Mouse (Mus musculus): ENCODE measurements around the gene Tmeff1. TPM values are rescaled to one million over a fixed set of nuclear protein-coding genes. Genes with fewer than 3 reads are reported as not detected.

Gene Tmeff1
- polyA plus RNA-seq, 1 experiment from 2014 or later, result 35.8 TPM

GRCm38 (mm10) chr4:48555729-48556128 lies 29.2 kb upstream of the Tmeff1 start:
- Histone ChIP-seq H3K27me3 (ENCODE audit: control insufficient read depth, insufficient read depth, low read length) (no peaks in the 10 kb centered on the region), H3K27ac (ENCODE audit: low read length) (no peak overlapping the region), H3K4me3 (ENCODE audit: low read depth, low read length) (no peak overlapping the region), H3K4me2 (replicated peaks; ENCODE audit: low read depth, low read length) (no peak overlapping the region), H3K9me3 (ENCODE audit: control insufficient read depth, low read depth, low read length) (no peaks in the 10 kb centered on the region), H3K9ac (replicated peaks; ENCODE audit: low read depth, low read length) (no peak overlapping the region), H3K4me1 (ENCODE audit: control insufficient read depth, insufficient read depth, low read length) (no peaks in the 10 kb centered on the region), H3K36me3 (ENCODE audit: control insufficient read depth, insufficient read depth, low read length) (peaks cover 19% of the 10 kb centered on the region)
- ATAC-seq (ENCODE audit: insufficient number of reproducible peaks, insufficient read depth, low FRiP score, low read depth), result no peak
- WGBS, result 21% methylated on average over 3 of the region's 3 CpGs

GRCm38 (mm10) chr4:48559652-48560051 lies 25.3 kb upstream of the Tmeff1 start:
- Histone ChIP-seq H3K9ac (replicated peaks; ENCODE audit: low read depth, low read length) (no peak overlapping the region), H3K4me1 (ENCODE audit: control insufficient read depth, insufficient read depth, low read length) (no peaks in the 10 kb centered on the region), H3K9me3 (ENCODE audit: control insufficient read depth, low read depth, low read length) (no peaks in the 10 kb centered on the region), H3K27ac (ENCODE audit: low read length) (no peak overlapping the region), H3K27me3 (ENCODE audit: control insufficient read depth, insufficient read depth, low read length) (no peaks in the 10 kb centered on the region), H3K4me2 (replicated peaks; ENCODE audit: low read depth, low read length) (no peak overlapping the region), H3K4me3 (ENCODE audit: low read depth, low read length) (no peak overlapping the region), H3K36me3 (ENCODE audit: control insufficient read depth, insufficient read depth, low read length) (peaks cover 21% of the 10 kb centered on the region)
- 91% methylated on average over 14 of the region's 14 CpGs for WGBS
- no peak for ATAC-seq (ENCODE audit: insufficient number of reproducible peaks, insufficient read depth, low FRiP score, low read depth)

- 92% methylated on average over 8 of the region's 8 CpGs for WGBS
- H3K4me1 ChIP-seq (ENCODE audit: control insufficient read depth, insufficient read depth, low read length), result no peaks in the 10 kb centered on the region
- H3K9me3 ChIP-seq (ENCODE audit: control insufficient read depth, low read depth, low read length), result no peaks in the 10 kb centered on the region
- no peak overlapping the region for H3K4me2 ChIP-seq (replicated peaks; ENCODE audit: low read depth, low read length)
- H3K36me3 ChIP-seq (ENCODE audit: control insufficient read depth, insufficient read depth, low read length), result peaks cover 21% of the 10 kb centered on the region
- no peak for ATAC-seq (ENCODE audit: insufficient number of reproducible peaks, insufficient read depth, low FRiP score, low read depth)
- H3K9ac ChIP-seq (replicated peaks; ENCODE audit: low read depth, low read length), result no peak overlapping the region
- H3K27ac ChIP-seq (ENCODE audit: low read length), result no peak overlapping the region
- H3K27me3 ChIP-seq (ENCODE audit: control insufficient read depth, insufficient read depth, low read length), result no peaks in the 10 kb centered on the region
- no peak overlapping the region for H3K4me3 ChIP-seq (ENCODE audit: low read depth, low read length)
Observed at GRCm38 (mm10) chr4:48561824-48562223, 23.1 kb upstream of the Tmeff1 start.

- Histone ChIP-seq H3K9ac (replicated peaks; ENCODE audit: low read depth, low read length) (no peak overlapping the region), H3K27ac (ENCODE audit: low read length) (no peak overlapping the region), H3K36me3 (ENCODE audit: control insufficient read depth, insufficient read depth, low read length) (peaks cover 21% of the 10 kb centered on the region), H3K4me2 (replicated peaks; ENCODE audit: low read depth, low read length) (no peak overlapping the region), H3K9me3 (ENCODE audit: control insufficient read depth, low read depth, low read length) (no peaks in the 10 kb centered on the region), H3K27me3 (ENCODE audit: control insufficient read depth, insufficient read depth, low read length) (no peaks in the 10 kb centered on the region), H3K4me1 (ENCODE audit: control insufficient read depth, insufficient read depth, low read length) (no peaks in the 10 kb centered on the region), H3K4me3 (ENCODE audit: low read depth, low read length) (no peak overlapping the region)
- no peak for ATAC-seq (ENCODE audit: insufficient number of reproducible peaks, insufficient read depth, low FRiP score, low read depth)
Observed at GRCm38 (mm10) chr4:48564962-48565361, 20.0 kb upstream of the Tmeff1 start.

GRCm38 (mm10) chr4:48576361-48576760 lies 8.6 kb upstream of the Tmeff1 start:
- no peak overlapping the region for H3K27ac ChIP-seq (ENCODE audit: low read length)
- 84% methylated on average over 7 of the region's 7 CpGs for WGBS
- H3K4me3 ChIP-seq (ENCODE audit: low read depth, low read length), result no peak overlapping the region
- H3K9ac ChIP-seq (replicated peaks; ENCODE audit: low read depth, low read length), result no peak overlapping the region
- no peak for ATAC-seq (ENCODE audit: insufficient number of reproducible peaks, insufficient read depth, low FRiP score, low read depth)
- H3K9me3 ChIP-seq (ENCODE audit: control insufficient read depth, low read depth, low read length), result no peaks in the 10 kb centered on the region
- no peak overlapping the region for H3K4me2 ChIP-seq (replicated peaks; ENCODE audit: low read depth, low read length)
- H3K27me3 ChIP-seq (ENCODE audit: control insufficient read depth, insufficient read depth, low read length), result no peaks in the 10 kb centered on the region
- no peaks in the 10 kb centered on the region for H3K4me1 ChIP-seq (ENCODE audit: control insufficient read depth, insufficient read depth, low read length)
- H3K36me3 ChIP-seq (ENCODE audit: control insufficient read depth, insufficient read depth, low read length), result no peaks in the 10 kb centered on the region

DNA sequence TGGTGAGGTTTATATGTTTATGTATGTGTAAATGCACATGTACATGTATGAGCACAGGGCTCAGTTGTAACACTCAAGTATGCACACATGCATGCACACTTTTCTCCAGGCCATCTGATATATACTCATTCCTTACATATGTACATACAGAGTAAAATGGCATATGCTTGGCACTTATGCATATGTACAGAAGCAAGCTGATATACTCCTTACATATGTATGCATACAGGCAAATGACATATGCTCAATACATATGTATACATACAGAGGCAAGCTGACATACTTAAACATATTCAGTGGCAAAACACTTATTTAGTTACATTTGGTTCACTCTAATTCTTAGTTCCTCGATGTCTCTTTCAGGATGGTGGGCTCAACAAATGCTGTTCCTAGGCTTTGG lies 7.1 kb upstream of the Tmeff1 start:
- Histone ChIP-seq H3K9me3 (ENCODE audit: control insufficient read depth, low read depth, low read length) (no peaks in the 10 kb centered on the region), H3K4me3 (ENCODE audit: low read depth, low read length) (no peak overlapping the region), H3K4me1 (ENCODE audit: control insufficient read depth, insufficient read depth, low read length) (no peaks in the 10 kb centered on the region), H3K9ac (replicated peaks; ENCODE audit: low read depth, low read length) (no peak overlapping the region), H3K4me2 (replicated peaks; ENCODE audit: low read depth, low read length) (no peak overlapping the region), H3K27ac (ENCODE audit: low read length) (no peak overlapping the region), H3K36me3 (ENCODE audit: control insufficient read depth, insufficient read depth, low read length) (no peaks in the 10 kb centered on the region), H3K27me3 (ENCODE audit: control insufficient read depth, insufficient read depth, low read length) (no peaks in the 10 kb centered on the region)
- ATAC-seq (ENCODE audit: insufficient number of reproducible peaks, insufficient read depth, low FRiP score, low read depth), result no peak
- 97% methylated on average over 1 of the region's 1 CpGs for WGBS

DNA sequence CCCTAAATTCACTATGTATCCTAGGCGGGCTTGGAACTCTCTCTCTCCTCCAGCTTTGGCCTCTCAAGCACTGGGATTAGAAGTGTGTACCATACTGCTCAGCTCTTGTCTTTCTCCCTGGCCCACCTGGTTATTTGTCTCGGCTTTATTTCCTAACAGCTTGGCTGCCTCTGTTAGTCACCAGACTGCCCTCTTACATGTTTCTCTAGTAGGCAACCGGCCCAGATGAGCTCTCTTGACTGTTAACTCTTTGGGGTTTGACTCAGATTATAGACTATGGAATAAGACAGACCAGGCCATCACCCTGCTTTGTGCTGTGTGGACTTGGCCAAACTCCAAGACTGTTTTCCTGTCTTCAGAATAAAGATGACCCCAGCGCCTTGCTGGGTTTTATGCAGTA lies 6.6 kb upstream of the Tmeff1 start:
- H3K27me3 ChIP-seq (ENCODE audit: control insufficient read depth, insufficient read depth, low read length), result no peaks in the 10 kb centered on the region
- ATAC-seq (ENCODE audit: insufficient number of reproducible peaks, insufficient read depth, low FRiP score, low read depth), result no peak
- H3K9ac ChIP-seq (replicated peaks; ENCODE audit: low read depth, low read length), result no peak overlapping the region
- H3K9me3 ChIP-seq (ENCODE audit: control insufficient read depth, low read depth, low read length), result no peaks in the 10 kb centered on the region
- H3K4me1 ChIP-seq (ENCODE audit: control insufficient read depth, insufficient read depth, low read length), result no peaks in the 10 kb centered on the region
- no peaks in the 10 kb centered on the region for H3K36me3 ChIP-seq (ENCODE audit: control insufficient read depth, insufficient read depth, low read length)
- 41% methylated on average over 4 of the region's 4 CpGs for whole genome bisulfite sequencing
- no peak overlapping the region for H3K27ac ChIP-seq (ENCODE audit: low read length)
- no peak overlapping the region for H3K4me2 ChIP-seq (replicated peaks; ENCODE audit: low read depth, low read length)
- H3K4me3 ChIP-seq (ENCODE audit: low read depth, low read length), result no peak overlapping the region

DNA sequence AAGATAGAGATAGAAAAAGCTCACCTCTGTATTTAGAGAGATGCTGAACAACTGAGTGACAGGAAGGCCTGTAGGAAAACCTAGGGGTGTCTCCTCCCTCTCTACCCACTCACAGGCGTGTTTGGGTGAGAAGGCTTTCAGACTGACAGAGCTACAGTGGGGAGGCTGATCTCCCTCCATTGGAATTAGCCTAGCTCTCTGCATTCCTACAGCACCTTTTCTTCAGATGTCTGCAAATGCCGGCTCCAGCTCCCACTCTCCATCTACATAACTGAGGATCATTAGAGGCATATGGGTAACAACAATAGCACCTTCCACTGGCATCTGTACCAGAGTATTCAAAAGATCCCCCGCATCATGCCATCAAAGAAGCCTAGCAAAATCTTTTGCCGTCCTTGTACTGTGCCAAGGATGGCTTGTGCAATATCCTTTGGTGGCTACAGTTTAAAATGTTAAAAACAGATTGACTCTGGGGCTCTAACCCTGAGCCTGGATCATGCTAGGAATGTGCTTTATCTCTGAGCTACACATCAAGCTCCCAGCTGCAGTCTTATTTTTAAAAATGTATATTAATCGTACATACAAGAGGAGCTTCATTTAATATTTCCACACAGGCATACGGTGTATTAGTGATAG lies 5.4 kb upstream of the Tmeff1 start:
- no peaks in the 10 kb centered on the region for H3K9me3 ChIP-seq (ENCODE audit: control insufficient read depth, low read depth, low read length)
- H3K27ac ChIP-seq (ENCODE audit: low read length), result no peak overlapping the region
- no peak for ATAC-seq (ENCODE audit: insufficient number of reproducible peaks, insufficient read depth, low FRiP score, low read depth)
- no peaks in the 10 kb centered on the region for H3K36me3 ChIP-seq (ENCODE audit: control insufficient read depth, insufficient read depth, low read length)
- WGBS, result 57% methylated on average over 6 of the region's 6 CpGs
- H3K4me3 ChIP-seq (ENCODE audit: low read depth, low read length), result no peak overlapping the region
- no peak overlapping the region for H3K4me2 ChIP-seq (replicated peaks; ENCODE audit: low read depth, low read length)
- no peaks in the 10 kb centered on the region for H3K27me3 ChIP-seq (ENCODE audit: control insufficient read depth, insufficient read depth, low read length)
- H3K9ac ChIP-seq (replicated peaks; ENCODE audit: low read depth, low read length), result no peak overlapping the region
- no peaks in the 10 kb centered on the region for H3K4me1 ChIP-seq (ENCODE audit: control insufficient read depth, insufficient read depth, low read length)

DNA sequence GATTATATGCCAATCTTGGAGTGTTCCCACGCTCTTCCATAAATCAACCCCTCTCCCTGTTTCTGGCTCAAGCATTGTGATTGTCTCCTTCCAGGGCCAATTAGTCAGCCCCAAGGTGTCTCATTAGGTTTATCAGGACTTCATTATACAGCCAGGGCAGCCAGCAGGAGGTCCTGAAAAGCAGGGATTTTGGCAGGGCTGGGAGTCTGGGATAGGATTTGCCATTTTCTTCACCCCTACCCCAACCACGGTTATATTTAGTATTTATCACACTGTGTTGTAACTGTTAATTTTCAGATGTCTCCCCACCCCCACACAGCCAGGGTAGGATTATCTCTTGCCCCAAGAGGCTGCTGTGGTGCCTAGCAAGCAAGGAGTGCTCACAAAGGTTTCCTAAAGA lies 3.8 kb upstream of the Tmeff1 start:
- Histone ChIP-seq H3K4me3 (ENCODE audit: low read depth, low read length) (no peak overlapping the region), H3K9ac (replicated peaks; ENCODE audit: low read depth, low read length) (no peak overlapping the region), H3K9me3 (ENCODE audit: control insufficient read depth, low read depth, low read length) (no peaks in the 10 kb centered on the region), H3K27me3 (ENCODE audit: control insufficient read depth, insufficient read depth, low read length) (no peaks in the 10 kb centered on the region), H3K4me1 (ENCODE audit: control insufficient read depth, insufficient read depth, low read length) (no peaks in the 10 kb centered on the region), H3K36me3 (ENCODE audit: control insufficient read depth, insufficient read depth, low read length) (no peaks in the 10 kb centered on the region), H3K27ac (ENCODE audit: low read length) (no peak overlapping the region), H3K4me2 (replicated peaks; ENCODE audit: low read depth, low read length) (no peak overlapping the region)
- 33% methylated on average over 2 of the region's 2 CpGs for WGBS
- no peak for ATAC-seq (ENCODE audit: insufficient number of reproducible peaks, insufficient read depth, low FRiP score, low read depth)
